Mouse (Mus musculus) CD4-positive, CD25-positive, alpha-beta regulatory T cell, adult 4 months (primary cell): ENCODE measurements around the gene Xpo5. TPM values are rescaled to one million over a fixed set of nuclear protein-coding genes. Genes with fewer than 3 reads are reported as not detected.

Source experiments
- polyA plus RNA-seq, 2 experiments: library from polyadenylated mRNA; unstranded; fragments of 100-300 nt; shearing (Covaris generic); gene quantifications; one replicate each; pipeline ENCODE4 v1.2.1; 2017

Gene Xpo5
- polyA plus RNA-seq, 2 experiments from 2014 or later, result 27.5 to 37.7 TPM

Other genes with a start within 250 kb of the Xpo5 start
- not detected for gene Vegfa, start 170.4 kb upstream of the Xpo5 start, polyA plus RNA-seq
- 100 to 1,000 TPM; 112 to 139 TPM for gene Mrps18a, start 91.8 kb upstream of the Xpo5 start, polyA plus RNA-seq
- 1 to 10 TPM; 2.1 to 2.7 TPM for gene Rsph9, start 58.6 kb upstream of the Xpo5 start, polyA plus RNA-seq
- 10 to 100 TPM; 58.5 to 68.1 TPM for gene Mad2l1bp, start 49.2 kb upstream of the Xpo5 start, polyA plus RNA-seq
- gene Gtpbp2, start 41.8 kb upstream of the Xpo5 start, polyA plus RNA-seq, result 10 to 100 TPM; 56.9 to 90.1 TPM
- 1 to 10 TPM; 7.1 to 8.2 TPM for gene Polh, start 137 bp upstream of the Xpo5 start, polyA plus RNA-seq
- gene Polr1c, start 45.3 kb downstream of the Xpo5 start, polyA plus RNA-seq, result 100 to 1,000 TPM; 110 to 117 TPM
- 10 to 100 TPM; 43.4 to 51.9 TPM for gene Yipf3, start 45.3 kb downstream of the Xpo5 start, polyA plus RNA-seq
- under 1 TPM in 1 of 2 experiments, not detected in 1; 0.30 TPM for gene Lrrc73, start 50.7 kb downstream of the Xpo5 start, polyA plus RNA-seq
- 10 to 100 TPM; 15.0 to 18.5 TPM for gene Tjap1, start 80.2 kb downstream of the Xpo5 start, polyA plus RNA-seq
- not detected for gene Dlk2, start 94.6 kb downstream of the Xpo5 start, polyA plus RNA-seq
- gene Abcc10, start 125.6 kb downstream of the Xpo5 start, polyA plus RNA-seq, result 1 to 10 TPM; 3.0 to 4.3 TPM
- gene Zfp318, start 180.9 kb downstream of the Xpo5 start, polyA plus RNA-seq, result 1 to 10 TPM; 5.0 to 6.7 TPM
- not detected for gene Crip3, start 226.1 kb downstream of the Xpo5 start, polyA plus RNA-seq
- not detected for gene Slc22a7, start 235.7 kb downstream of the Xpo5 start, polyA plus RNA-seq